Mouse (Mus musculus): ENCODE data around the gene Iqcf4. TPM values are rescaled to one million over a fixed set of nuclear protein-coding genes. Genes with fewer than 3 reads are reported as not detected.
A peak's percentile ranks its signal among the peaks of the same experiment; 100 is the strongest.

Iqcf4 gene
- not detected in 2 replicates for total RNA-seq (2012; rRNA removed)
- not detected in 2 replicates for total RNA-seq (2014; rRNA removed)
- polyA plus RNA-seq (2012; ENCODE audit: insufficient read length, low read depth): not detected in 2 replicates

DNA sequence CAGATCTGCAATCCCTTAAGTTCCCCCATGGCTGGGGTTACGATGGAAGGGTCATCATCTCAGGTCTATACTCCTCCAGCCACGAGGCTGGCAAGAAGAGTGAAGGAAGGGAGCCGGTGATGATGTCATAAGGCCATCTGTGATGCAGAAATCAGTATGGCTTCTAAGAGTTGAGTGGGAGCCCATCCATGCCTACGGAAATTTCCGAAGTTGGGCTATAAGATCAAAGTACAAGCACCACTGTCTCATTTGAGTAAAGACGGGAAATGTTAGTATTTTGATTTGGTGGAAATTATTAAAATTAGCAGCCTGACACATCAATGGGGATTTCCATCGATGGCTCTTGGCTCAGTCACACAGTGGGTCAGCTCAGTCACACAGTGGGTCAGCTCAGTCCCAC is at the start of gene Iqcf4:
Iqcf4 (minus strand) TSS at position 101 of the 400 bp plus-strand sequence.
- Histone ChIP-seq H3K9ac (ENCODE audit: insufficient read depth, low read depth) (no peak within 1 kb of the TSS), H3K27me3 (replicated peaks) (peaks cover 56% of the 10 kb centered on the region), H3K36me3 (replicated peaks in 1 of 2; ENCODE audit: control insufficient read depth in 1 of 2, insufficient read depth in 1 of 2, low read length in 1 of 2) (no peaks in the 10 kb centered on the region), H3K4me1 (ENCODE audit: control insufficient read depth in 1 of 2, insufficient read depth in 2 of 2) (peaks cover 4 to 5% of the 10 kb centered on the region in 2 experiments; a peak in 2 of 4 replicates), H3K79me2 (replicated peaks; ENCODE audit: control insufficient read depth, extremely low read depth, insufficient read depth, poor library complexity, severe bottlenecking) (no peaks in the 10 kb centered on the region), H3K27ac (ENCODE audit: insufficient read depth, low read depth) (no peak within 1 kb of the TSS), H3K4me2 (ENCODE audit: insufficient read depth, low read depth, poor library complexity, severe bottlenecking) (no peak within 1 kb of the TSS), H3K9me3 (replicated peaks; ENCODE audit: low read length) (no peaks in the 10 kb centered on the region), H3K4me3 (replicated peaks in 1 of 3; ENCODE audit: low read depth in 2 of 3, low read length in 2 of 3, poor library complexity in 1 of 3) (no peak within 1 kb of the TSS)
- DNase-seq (ENCODE audit: extremely low read depth): no peak
- in situ Hi-C loops (cut with MboI; ENCODE audit: low pct_ligation_motif_present, low pct_unique_long_range_greater_than_20kb, low sequenced_read_pairs) (no loop called here), dilution Hi-C loops (cut with MboI; ENCODE audit: extremely low pct_ligation_motif_present, extremely low pct_unique_long_range_greater_than_20kb, low sequenced_read_pairs) (no loop called here)
- no peak for TF ChIP-seq TCF12 (IDR thresholded peaks at IDR 0.05; ENCODE audit: low read depth, low read length)
- TF ChIP-seq ZKSCAN1 (IDR thresholded peaks at IDR 0.05; ENCODE audit: borderline replicate concordance, low read depth, low read length): peak; percentile 89

DNA sequence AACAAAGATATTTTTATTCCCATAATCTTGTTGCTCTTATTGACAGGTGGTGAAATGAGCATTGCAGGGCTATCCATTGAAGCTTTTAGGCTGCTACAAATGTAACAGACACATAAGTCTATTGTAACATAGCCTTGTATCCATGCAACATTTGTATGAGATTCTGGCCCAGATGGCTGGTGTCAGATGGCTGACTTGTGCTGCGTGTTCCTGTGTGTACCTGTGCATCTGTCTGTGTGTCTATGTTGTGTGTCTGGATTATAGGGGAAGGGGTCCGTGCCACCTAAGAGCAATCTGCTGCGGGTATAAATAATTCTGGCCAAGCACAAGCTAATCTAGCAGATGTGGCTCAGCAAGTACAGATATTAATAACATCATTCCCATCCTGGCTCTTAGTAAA is 46.7 kb upstream of the Iqcf4 start:
- dilution Hi-C loops (cut with MboI; ENCODE audit: extremely low pct_ligation_motif_present, extremely low pct_unique_long_range_greater_than_20kb, low sequenced_read_pairs) (no loop called here), in situ Hi-C loops (cut with MboI; ENCODE audit: low pct_ligation_motif_present, low pct_unique_long_range_greater_than_20kb, low sequenced_read_pairs) (no loop called here)
- peaks cover 5% of the 10 kb centered on the region for H3K9me3 ChIP-seq (replicated peaks; ENCODE audit: low read length)
- TF ChIP-seq EP300 (IDR thresholded peaks at IDR 0.05; ENCODE audit: low read length): no peak
- H3K79me2 ChIP-seq (replicated peaks; ENCODE audit: control insufficient read depth, extremely low read depth, insufficient read depth, poor library complexity, severe bottlenecking): no peaks in the 10 kb centered on the region
- no peak overlapping the region for H3K4me3 ChIP-seq (replicated peaks in 1 of 3; ENCODE audit: low read depth in 2 of 3, low read length in 2 of 3, poor library complexity in 1 of 3)
- peaks cover 74% of the 10 kb centered on the region for H3K27me3 ChIP-seq (replicated peaks)
- no peaks in the 10 kb centered on the region for H3K36me3 ChIP-seq (replicated peaks in 1 of 2; ENCODE audit: control insufficient read depth in 1 of 2, insufficient read depth in 1 of 2, low read length in 1 of 2)
- no peak for DNase-seq (ENCODE audit: extremely low read depth)
- no peak overlapping the region for H3K27ac ChIP-seq (ENCODE audit: insufficient read depth, low read depth)
- no peak overlapping the region for H3K9ac ChIP-seq (ENCODE audit: insufficient read depth, low read depth)
- H3K4me1 ChIP-seq (ENCODE audit: control insufficient read depth in 1 of 2, insufficient read depth in 2 of 2): no peaks in the 10 kb centered on the region
- no peak overlapping the region for H3K4me2 ChIP-seq (ENCODE audit: insufficient read depth, low read depth, poor library complexity, severe bottlenecking)

DNA sequence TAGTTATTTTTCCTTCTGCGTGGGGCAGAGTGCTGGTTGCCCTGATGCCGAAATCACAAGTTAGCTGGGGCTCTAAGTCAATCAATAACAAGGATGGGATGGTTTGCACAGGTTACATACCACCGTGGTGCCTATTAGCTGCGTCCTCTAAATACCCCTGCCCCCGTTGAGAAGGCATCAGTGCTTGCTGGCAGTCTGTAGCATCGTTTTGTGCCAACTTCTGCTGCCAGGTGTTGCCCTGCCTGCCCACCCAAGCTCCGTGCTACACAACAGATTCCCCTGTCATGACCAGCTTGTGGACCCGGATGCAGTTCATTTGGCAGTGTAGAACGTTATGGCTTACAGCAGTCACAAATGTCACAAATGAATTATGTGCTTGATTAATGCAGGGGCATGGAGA is 45.5 kb upstream of the Iqcf4 start:
- Histone ChIP-seq H3K4me3 (replicated peaks in 1 of 3; ENCODE audit: low read depth in 2 of 3, low read length in 2 of 3, poor library complexity in 1 of 3) (no peak overlapping the region), H3K27ac (ENCODE audit: insufficient read depth, low read depth) (no peak overlapping the region), H3K4me2 (ENCODE audit: insufficient read depth, low read depth, poor library complexity, severe bottlenecking) (no peak overlapping the region), H3K79me2 (replicated peaks; ENCODE audit: control insufficient read depth, extremely low read depth, insufficient read depth, poor library complexity, severe bottlenecking) (no peaks in the 10 kb centered on the region), H3K4me1 (ENCODE audit: control insufficient read depth in 1 of 2, insufficient read depth in 2 of 2) (no peaks in the 10 kb centered on the region), H3K9ac (ENCODE audit: insufficient read depth, low read depth) (no peak overlapping the region), H3K36me3 (replicated peaks in 1 of 2; ENCODE audit: control insufficient read depth in 1 of 2, insufficient read depth in 1 of 2, low read length in 1 of 2) (no peaks in the 10 kb centered on the region), H3K27me3 (replicated peaks) (peaks cover 76% of the 10 kb centered on the region), H3K9me3 (replicated peaks; ENCODE audit: low read length) (peaks cover 5% of the 10 kb centered on the region)
- DNase-seq (ENCODE audit: extremely low read depth): no peak
- TF ChIP-seq TBP (conservative IDR thresholded peaks at IDR 0.05; ENCODE audit: low read depth, low read length) (no peak), ZMIZ1 (IDR thresholded peaks at IDR 0.05; ENCODE audit: low read depth, low read length) (no peak), CHD1 (IDR thresholded peaks at IDR 0.05; ENCODE audit: low read depth, low read length) (no peak), EP300 (IDR thresholded peaks at IDR 0.05; ENCODE audit: low read length) (no peak), CTCF (conservative IDR thresholded peaks at IDR 0.05 in 1 of 2, IDR thresholded peaks at IDR 0.05 in 1 of 2; ENCODE audit: low read depth in 2 of 2, low read length in 2 of 2) (no peak), E2F4 (IDR thresholded peaks at IDR 0.05; ENCODE audit: insufficient replicate concordance, low read depth, low read length) (no peak), MAX (IDR thresholded peaks at IDR 0.05; ENCODE audit: low read length) (no peak), IRF4 (IDR thresholded peaks at IDR 0.05; ENCODE audit: low read depth, low read length) (no peak)
- in situ Hi-C loops (cut with MboI; ENCODE audit: low pct_ligation_motif_present, low pct_unique_long_range_greater_than_20kb, low sequenced_read_pairs) (no loop called here), dilution Hi-C loops (cut with MboI; ENCODE audit: extremely low pct_ligation_motif_present, extremely low pct_unique_long_range_greater_than_20kb, low sequenced_read_pairs) (no loop called here)
